Comparison of ENCODE assay signal across 22 mouse cellular contexts in the genomic region with DNA sequence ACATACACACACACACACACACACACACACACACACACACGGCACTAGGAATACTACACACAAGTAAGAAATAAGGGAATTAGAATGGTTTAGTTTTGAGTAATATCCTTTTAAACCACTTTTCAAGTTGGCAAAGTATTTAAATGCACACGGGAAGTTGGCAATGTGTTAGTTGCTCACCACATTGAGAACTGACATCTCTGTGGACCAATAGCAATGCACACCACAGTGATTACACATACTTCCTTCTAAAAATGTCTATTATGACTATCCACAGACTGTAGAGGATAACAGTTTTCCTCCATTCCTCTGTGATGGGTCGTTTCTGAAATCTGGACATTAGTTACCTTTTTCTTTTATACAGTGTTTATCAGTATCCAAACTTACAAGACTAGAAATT.
"Had no signal": no experiment of that assay in that cellular context is flagged by ENCODE, and none has a peak within 500 bp of the region (broad histone marks: within the 10 kb centered on the region; RNA-seq: fewer than 3 reads in every experiment).

No protein-coding gene starts in this region.

- H3K27ac ChIP-seq: kidney, postnatal 0 days; limb, embryonic 12.5 days; limb, embryonic 15.5 days; liver, embryonic 14.5 days; macrophage; midbrain, embryonic 12.5 days; midbrain, embryonic 15.5 days; neural tube, embryonic 12.5 days; neural tube, embryonic 15.5 days; stomach, postnatal 0 days had no signal

- DNase-seq: kidney, adult 2 months; kidney, postnatal 36 days; layer of hippocampus, postnatal 36 days; left cerebral cortex, postnatal 4 days; liver, postnatal 0 days; lung, embryonic 14.5 days; right cerebral cortex, adult 18-20 months; right cerebral cortex, postnatal 14 days; right cerebral cortex, postnatal 4 days; thymus, adult 2 months; thymus, postnatal 25 days had no signal

- H3K4me3 ChIP-seq: limb, embryonic 12.5 days; limb, embryonic 15.5 days; midbrain, embryonic 12.5 days; midbrain, embryonic 15.5 days; neural tube, embryonic 12.5 days; neural tube, embryonic 15.5 days had no signal

- H3K36me3 ChIP-seq: limb, embryonic 12.5 days; limb, embryonic 15.5 days; midbrain, embryonic 12.5 days; midbrain, embryonic 15.5 days; neural tube, embryonic 12.5 days; neural tube, embryonic 15.5 days had no signal

- H3K27me3 ChIP-seq: limb, embryonic 12.5 days; limb, embryonic 15.5 days; midbrain, embryonic 12.5 days; midbrain, embryonic 15.5 days; neural tube, embryonic 12.5 days; neural tube, embryonic 15.5 days had no signal

- H3K4me1 ChIP-seq: limb, embryonic 12.5 days; limb, embryonic 15.5 days; midbrain, embryonic 12.5 days; midbrain, embryonic 15.5 days; neural tube, embryonic 12.5 days; neural tube, embryonic 15.5 days had no signal

- H3K9me3 ChIP-seq: limb, embryonic 15.5 days; midbrain, embryonic 15.5 days; neural tube, embryonic 12.5 days; neural tube, embryonic 15.5 days had no signal

- H3K9ac ChIP-seq: limb, embryonic 12.5 days; limb, embryonic 15.5 days; liver, embryonic 14.5 days; liver, postnatal 0 days; lung, embryonic 14.5 days; midbrain, embryonic 12.5 days; midbrain, embryonic 15.5 days; neural tube, embryonic 12.5 days; neural tube, embryonic 15.5 days had no signal

- ATAC-seq: liver, postnatal 0 days; lung, postnatal 0 days; midbrain, embryonic 15.5 days had no signal
